Mouse (Mus musculus): ENCODE data around the gene Kcnq1. TPM values are rescaled to one million over a fixed set of nuclear protein-coding genes. Genes with fewer than 3 reads are reported as not detected.

Kcnq1 gene
- polyA plus RNA-seq, 1 experiment from 2014 or later = 0.73 TPM

DNA sequence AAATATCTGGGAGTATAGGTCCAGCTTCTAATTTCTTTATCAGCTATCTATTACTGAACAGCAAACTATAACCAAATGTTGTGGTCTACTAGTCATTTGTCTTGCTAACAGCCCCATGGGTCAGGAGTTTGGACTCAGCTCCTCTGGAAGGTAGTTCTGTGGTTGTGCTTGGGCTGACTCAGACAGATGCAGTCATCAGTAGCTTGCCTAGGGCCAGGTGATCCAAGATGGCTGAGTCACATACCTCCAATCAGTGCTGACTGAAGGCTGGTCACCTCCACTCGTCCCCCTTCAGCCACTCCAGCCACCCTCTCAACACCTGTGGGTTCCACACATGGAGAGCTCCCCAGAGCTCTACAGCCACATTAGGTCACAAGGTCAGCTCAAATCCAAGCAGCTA lies 250.9 kb downstream of the Kcnq1 start:
- WGBS = 73% methylated on average over 1 of the region's 1 CpGs
- no peak overlapping the region for H3K4me3 ChIP-seq
- no peak for ATAC-seq (ENCODE audit: insufficient number of reproducible peaks, insufficient read depth, low FRiP score, low TSS enrichment)
- no peak overlapping the region for H3K27ac ChIP-seq
- H3K27me3 ChIP-seq = no peaks in the 10 kb centered on the region
- H3K36me3 ChIP-seq = no peaks in the 10 kb centered on the region
- no peaks in the 10 kb centered on the region for H3K4me1 ChIP-seq
- no peak overlapping the region for H3K9ac ChIP-seq
- H3K9me3 ChIP-seq = no peaks in the 10 kb centered on the region
- H3K4me2 ChIP-seq (replicated peaks) = no peak overlapping the region

DNA sequence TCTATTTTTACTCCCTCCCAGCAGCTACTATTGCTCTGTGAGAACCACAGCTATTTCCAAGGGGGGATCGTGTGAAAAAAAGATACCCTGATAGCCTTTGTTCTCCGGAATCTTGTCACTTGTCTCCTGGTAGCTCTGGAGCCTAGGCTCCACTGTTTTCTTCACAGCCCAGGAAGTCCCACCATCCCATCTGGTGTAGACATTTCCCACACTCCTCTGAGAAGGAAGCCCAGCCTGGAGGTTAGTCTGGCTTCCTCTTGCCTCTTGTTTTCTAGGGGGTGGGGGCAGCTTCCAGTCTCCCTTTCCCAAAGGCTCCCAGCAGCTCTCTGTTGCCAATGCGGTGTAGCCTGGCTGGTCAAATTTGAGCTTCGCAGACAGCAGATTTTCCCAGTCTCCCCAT lies 251.7 kb downstream of the Kcnq1 start:
- Histone ChIP-seq H3K4me1 (no peaks in the 10 kb centered on the region), H3K36me3 (no peaks in the 10 kb centered on the region), H3K9me3 (no peaks in the 10 kb centered on the region), H3K27me3 (no peaks in the 10 kb centered on the region), H3K27ac (no peak overlapping the region), H3K4me3 (no peak overlapping the region), H3K4me2 (replicated peaks) (no peak overlapping the region), H3K9ac (no peak overlapping the region)
- ATAC-seq (ENCODE audit: insufficient number of reproducible peaks, insufficient read depth, low FRiP score, low TSS enrichment) = no peak
- 78% methylated on average over 4 of the region's 4 CpGs for WGBS

DNA sequence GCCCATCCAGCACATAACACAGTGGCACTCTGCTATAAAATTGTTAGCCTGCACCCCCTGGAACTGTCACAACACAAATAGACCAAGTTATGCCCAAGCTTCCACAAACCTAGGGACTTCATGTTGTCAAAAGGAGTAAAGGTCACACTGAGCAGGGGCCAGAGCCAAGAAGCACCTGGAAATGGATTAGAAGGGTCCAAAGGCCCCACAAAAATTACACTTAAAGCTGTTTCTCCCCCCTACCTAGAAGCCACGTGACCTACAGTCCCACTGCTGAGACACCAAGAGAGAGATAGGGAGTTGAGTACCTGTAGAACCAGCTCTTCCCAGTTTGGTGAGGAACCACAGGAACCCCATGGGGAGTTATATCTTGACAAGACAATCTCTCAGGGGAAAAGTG lies 253.6 kb downstream of the Kcnq1 start:
- Histone ChIP-seq H3K27ac (no peak overlapping the region), H3K4me3 (no peak overlapping the region), H3K4me2 (replicated peaks) (no peak overlapping the region), H3K27me3 (no peaks in the 10 kb centered on the region), H3K9ac (no peak overlapping the region), H3K9me3 (no peaks in the 10 kb centered on the region), H3K4me1 (no peaks in the 10 kb centered on the region), H3K36me3 (no peaks in the 10 kb centered on the region)
- WGBS = 64% methylated on average over 1 of the region's 1 CpGs
- ATAC-seq (ENCODE audit: insufficient number of reproducible peaks, insufficient read depth, low FRiP score, low TSS enrichment) = no peak

DNA sequence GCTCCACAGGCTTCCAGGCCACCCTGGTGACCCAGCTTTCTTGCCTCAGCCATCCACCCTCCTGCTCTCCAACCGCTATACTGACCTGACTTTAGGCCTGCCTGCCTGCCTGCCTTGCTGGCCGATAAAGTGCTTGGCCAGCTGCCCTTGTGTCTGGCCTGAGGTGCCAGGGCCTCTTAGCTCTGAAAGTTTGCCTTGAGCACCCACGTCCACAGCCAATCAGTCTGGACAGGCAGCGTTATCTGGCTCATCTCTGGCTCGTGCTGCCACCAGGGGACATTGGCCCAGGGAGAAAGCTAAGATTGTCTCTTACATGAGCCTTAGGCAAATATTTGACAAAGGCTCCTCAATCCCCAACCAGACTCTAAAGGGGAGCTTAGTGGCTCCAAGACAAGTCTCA lies 254.6 kb downstream of the Kcnq1 start:
- no peaks in the 10 kb centered on the region for H3K4me1 ChIP-seq
- no peaks in the 10 kb centered on the region for H3K36me3 ChIP-seq
- H3K9me3 ChIP-seq = no peaks in the 10 kb centered on the region
- H3K9ac ChIP-seq = no peak overlapping the region
- H3K27me3 ChIP-seq = no peaks in the 10 kb centered on the region
- no peak overlapping the region for H3K27ac ChIP-seq
- H3K4me2 ChIP-seq (replicated peaks) = no peak overlapping the region
- no peak overlapping the region for H3K4me3 ChIP-seq
- no peak for ATAC-seq (ENCODE audit: insufficient number of reproducible peaks, insufficient read depth, low FRiP score, low TSS enrichment)
- WGBS = 64% methylated on average over 5 of the region's 5 CpGs

DNA sequence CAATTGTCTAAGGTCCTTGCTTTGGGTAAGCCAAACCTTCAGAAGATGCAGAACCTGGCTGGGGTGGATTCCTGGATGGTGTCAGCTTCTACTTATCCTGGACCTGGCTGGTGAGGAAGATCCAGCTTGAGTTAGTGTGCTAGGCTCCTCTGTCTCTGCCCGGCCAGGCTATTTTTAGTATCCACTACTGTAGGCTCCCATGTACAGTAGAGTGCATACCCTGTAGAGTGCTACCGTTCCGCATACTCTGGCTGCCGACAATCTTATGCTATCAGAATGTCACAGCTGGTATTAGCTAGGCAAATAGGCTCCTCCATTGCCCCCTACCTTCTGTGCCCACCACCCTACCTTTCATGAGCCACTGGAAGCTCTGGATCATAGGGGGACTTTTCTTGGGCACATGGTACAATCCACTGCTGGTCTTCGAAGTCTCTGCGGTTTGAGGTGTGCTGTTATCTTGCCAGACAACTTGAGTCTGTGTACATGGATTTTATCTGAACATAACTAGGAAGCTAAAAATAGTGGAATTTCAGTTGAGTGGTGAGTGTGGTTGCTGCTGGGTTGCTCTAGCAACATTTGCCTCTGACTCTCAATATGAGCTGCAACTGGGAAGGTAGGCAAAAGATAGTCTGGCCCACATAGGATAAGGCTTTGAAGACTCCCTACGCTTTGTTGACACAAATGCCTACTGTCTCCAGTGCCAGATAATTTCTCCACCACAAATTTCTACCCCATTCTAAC lies 258.1 kb downstream of the Kcnq1 start:
- 95% methylated on average over 7 of the region's 7 CpGs for WGBS
- no peaks in the 10 kb centered on the region for H3K36me3 ChIP-seq

DNA sequence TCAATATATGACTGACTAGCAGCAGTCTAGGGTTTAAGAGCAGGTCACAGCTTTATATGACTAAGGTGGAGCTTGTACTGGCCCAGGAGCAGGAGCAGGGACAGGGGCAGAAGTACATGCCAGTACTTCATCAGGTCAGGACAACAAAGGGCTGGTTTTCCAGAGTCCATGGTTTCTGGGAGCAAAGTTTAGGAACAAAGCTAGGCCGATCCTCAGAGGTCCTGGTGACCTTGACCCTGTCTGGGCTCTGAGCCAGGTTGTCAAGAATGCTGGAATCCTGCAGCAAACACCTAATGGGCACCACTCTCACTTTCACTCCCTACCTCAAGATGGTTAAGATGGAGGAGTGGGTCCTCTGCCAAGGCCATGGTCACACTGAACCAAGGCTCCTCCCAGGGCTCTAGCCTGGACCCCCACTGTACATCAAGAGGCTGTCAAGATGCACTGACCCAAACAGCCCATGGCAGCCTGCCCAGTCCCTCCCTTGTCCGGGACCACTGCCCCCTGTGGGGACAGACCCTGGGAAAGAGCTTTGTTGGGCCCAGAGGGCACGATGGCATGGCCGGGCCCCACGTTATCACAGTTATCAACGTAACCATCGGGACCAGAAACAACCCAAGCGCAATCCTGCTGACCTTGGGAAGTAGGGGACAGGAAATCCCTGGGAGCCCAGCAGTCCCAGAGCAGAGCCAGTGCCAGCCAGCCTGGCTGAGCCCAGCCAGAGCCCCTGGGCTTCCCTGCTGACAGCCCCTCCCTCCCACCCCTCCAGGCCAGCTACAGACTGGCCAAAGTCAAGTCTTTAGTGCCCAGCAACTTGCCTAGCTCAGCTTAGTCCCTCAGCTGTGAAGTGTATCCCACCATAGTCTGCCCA lies 259.0 kb downstream of the Kcnq1 start:
- Histone ChIP-seq H3K9me3 (no peaks in the 10 kb centered on the region), H3K4me1 (peaks cover 5% of the 10 kb centered on the region; the same call in 1 of the 2 replicates), H3K27ac (no peak overlapping the region), H3K4me3 (no peak overlapping the region), H3K27me3 (no peaks in the 10 kb centered on the region), H3K9ac (no peak overlapping the region), H3K36me3 (no peaks in the 10 kb centered on the region), H3K4me2 (replicated peaks) (no peak overlapping the region)
- no peak for ATAC-seq (ENCODE audit: insufficient number of reproducible peaks, insufficient read depth, low FRiP score, low TSS enrichment)
- WGBS = 82% methylated on average over 8 of the region's 8 CpGs

More for the DNA sequence above, 258.1 kb downstream of the Kcnq1 start:
- Histone ChIP-seq H3K4me3 (no peak overlapping the region), H3K4me1 (peaks cover 5% of the 10 kb centered on the region; the same call in 1 of the 2 replicates), H3K9ac (no peak overlapping the region), H3K27ac (no peak overlapping the region), H3K27me3 (no peaks in the 10 kb centered on the region), H3K4me2 (replicated peaks) (no peak overlapping the region), H3K9me3 (no peaks in the 10 kb centered on the region)
- ATAC-seq (ENCODE audit: insufficient number of reproducible peaks, insufficient read depth, low FRiP score, low TSS enrichment) = no peak

DNA sequence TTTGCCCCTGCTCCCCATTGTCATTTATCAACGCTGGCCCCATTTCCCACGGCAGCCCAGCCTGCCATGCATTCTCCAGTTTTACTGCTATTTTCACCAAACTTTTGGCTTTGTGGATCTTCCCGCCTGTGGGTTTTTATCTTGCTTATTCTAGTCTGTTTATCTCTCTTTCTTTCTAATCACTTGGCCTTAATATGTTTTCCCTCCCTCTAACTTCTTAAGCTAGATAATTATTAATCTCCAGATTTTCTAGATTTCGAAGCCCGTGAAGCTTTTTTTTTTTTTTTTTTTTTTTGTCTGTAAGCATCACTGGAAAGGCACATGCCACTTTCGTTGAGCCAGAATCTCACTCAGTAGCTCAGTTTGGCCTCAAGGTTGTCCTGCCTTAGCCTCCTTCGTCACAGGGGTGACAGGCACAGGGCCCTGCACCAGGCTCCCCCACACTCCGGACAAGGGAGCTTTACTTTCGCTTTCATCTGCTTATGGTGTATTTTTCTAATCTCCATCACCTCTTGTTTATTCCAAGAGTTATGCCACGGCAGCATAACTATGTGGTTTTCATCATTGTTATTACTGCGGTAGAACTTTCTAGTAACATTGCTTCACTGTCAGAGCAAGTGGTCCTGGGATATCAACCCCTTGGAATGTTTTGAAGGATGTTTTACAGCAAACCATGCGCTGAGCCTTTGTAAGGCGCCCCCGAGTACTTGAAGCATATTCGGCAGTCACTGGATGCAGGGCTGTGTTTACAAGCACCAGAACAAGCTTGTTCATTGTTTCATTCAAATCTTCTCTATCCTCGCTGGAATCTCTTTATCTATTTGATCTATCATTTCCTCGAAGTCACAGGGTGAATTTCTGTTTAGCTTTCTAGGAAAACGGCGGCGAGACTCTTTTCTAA lies 261.5 kb downstream of the Kcnq1 start:
- no peak overlapping the region for H3K4me3 ChIP-seq
- H3K36me3 ChIP-seq = no peaks in the 10 kb centered on the region
- no peak overlapping the region for H3K4me2 ChIP-seq (replicated peaks)
- H3K27ac ChIP-seq = no peak overlapping the region; the same call in 1 of the 2 replicates
- no peaks in the 10 kb centered on the region for H3K27me3 ChIP-seq
- no peak overlapping the region for H3K9ac ChIP-seq
- peaks cover 15% of the 10 kb centered on the region; the same call in 1 of the 2 replicates for H3K4me1 ChIP-seq
- no peaks in the 10 kb centered on the region for H3K9me3 ChIP-seq
- 66% methylated on average over 20 of the region's 20 CpGs for WGBS
- ATAC-seq (ENCODE audit: insufficient number of reproducible peaks, insufficient read depth, low FRiP score, low TSS enrichment) = no peak

DNA sequence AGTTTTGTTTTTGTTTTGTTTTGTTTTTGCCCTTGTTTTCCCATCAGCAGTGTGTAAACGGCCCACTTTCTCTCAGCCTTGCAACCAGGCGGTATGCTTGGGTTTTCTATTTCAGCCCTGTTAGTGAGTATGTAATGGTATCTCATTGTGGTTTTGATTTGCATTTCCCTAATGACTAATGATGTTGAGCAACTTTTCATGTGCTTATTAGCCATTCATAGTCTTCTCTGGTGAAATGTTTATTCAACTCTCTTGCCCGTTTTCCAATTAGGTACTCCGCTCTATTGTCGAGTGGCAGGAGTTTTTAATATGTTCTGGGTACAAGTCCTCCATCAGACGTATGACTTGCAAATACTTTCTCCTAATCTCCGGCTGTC lies 262.1 kb downstream of the Kcnq1 start:
- no peak overlapping the region for H3K4me3 ChIP-seq
- H3K9ac ChIP-seq = no peak overlapping the region
- no peaks in the 10 kb centered on the region for H3K36me3 ChIP-seq
- H3K9me3 ChIP-seq = no peaks in the 10 kb centered on the region
- WGBS = 50% methylated on average over 7 of the region's 7 CpGs
- H3K4me1 ChIP-seq = peaks cover 16% of the 10 kb centered on the region; the same call in 1 of the 2 replicates
- no peak for ATAC-seq (ENCODE audit: insufficient number of reproducible peaks, insufficient read depth, low FRiP score, low TSS enrichment)
- no peak overlapping the region for H3K27ac ChIP-seq
- H3K27me3 ChIP-seq = no peaks in the 10 kb centered on the region
- H3K4me2 ChIP-seq (replicated peaks) = no peak overlapping the region

DNA sequence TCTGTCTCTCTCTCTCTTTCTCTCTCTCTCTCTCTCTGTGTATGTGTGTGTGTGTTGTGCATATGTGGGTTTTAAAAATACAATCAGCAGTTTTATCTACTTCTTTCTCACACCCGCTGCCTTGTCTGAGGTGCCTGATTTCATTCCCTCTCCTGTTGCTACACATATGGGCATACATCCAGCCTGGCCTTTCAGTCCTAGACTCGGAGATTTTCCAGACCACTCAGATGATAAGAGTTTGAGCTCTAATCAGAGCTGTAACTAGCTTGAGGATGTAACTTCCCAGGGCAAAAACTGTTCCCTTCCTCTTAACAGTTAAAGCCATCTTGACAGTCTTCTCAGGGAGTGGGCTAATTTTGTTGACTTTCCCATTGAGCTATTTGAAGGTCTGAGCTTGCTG lies 265.2 kb downstream of the Kcnq1 start:
- 72% methylated on average over 2 of the region's 2 CpGs for WGBS
- H3K9me3 ChIP-seq = no peaks in the 10 kb centered on the region
- H3K27ac ChIP-seq = no peak overlapping the region
- H3K36me3 ChIP-seq = no peaks in the 10 kb centered on the region
- ATAC-seq (ENCODE audit: insufficient number of reproducible peaks, insufficient read depth, low FRiP score, low TSS enrichment) = no peak
- H3K4me3 ChIP-seq = no peak overlapping the region
- no peak overlapping the region for H3K4me2 ChIP-seq (replicated peaks)
- H3K9ac ChIP-seq = no peak overlapping the region
- peaks cover 26% of the 10 kb centered on the region for H3K4me1 ChIP-seq
- no peaks in the 10 kb centered on the region for H3K27me3 ChIP-seq

DNA sequence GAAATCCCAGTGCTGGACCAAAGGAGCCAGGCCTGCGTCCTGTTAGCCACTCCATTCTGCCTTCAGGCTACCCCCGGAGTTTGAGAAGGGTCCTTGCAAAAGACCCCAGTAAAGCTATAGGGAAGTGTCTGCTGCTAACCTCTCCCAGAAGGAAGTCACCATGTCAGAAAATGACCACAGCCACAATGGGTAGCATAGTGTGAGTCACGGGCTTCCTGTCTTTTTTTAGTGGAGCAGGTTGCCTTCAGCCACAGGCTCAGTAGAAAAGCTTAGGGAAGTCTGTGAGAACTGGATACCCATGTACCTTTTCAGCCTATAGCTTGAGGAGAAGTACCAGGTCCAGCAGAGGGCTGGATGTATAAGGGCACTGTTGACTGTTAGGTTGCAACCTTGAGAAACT lies 267.1 kb downstream of the Kcnq1 start:
- H3K27ac ChIP-seq = no peak overlapping the region
- no peak overlapping the region for H3K4me2 ChIP-seq (replicated peaks)
- no peak overlapping the region for H3K9ac ChIP-seq
- no peaks in the 10 kb centered on the region for H3K27me3 ChIP-seq
- 68% methylated on average over 3 of the region's 3 CpGs for WGBS
- no peaks in the 10 kb centered on the region for H3K36me3 ChIP-seq
- no peaks in the 10 kb centered on the region for H3K9me3 ChIP-seq
- peaks cover 21% of the 10 kb centered on the region for H3K4me1 ChIP-seq
- H3K4me3 ChIP-seq = no peak overlapping the region
- no peak for ATAC-seq (ENCODE audit: insufficient number of reproducible peaks, insufficient read depth, low FRiP score, low TSS enrichment)

DNA sequence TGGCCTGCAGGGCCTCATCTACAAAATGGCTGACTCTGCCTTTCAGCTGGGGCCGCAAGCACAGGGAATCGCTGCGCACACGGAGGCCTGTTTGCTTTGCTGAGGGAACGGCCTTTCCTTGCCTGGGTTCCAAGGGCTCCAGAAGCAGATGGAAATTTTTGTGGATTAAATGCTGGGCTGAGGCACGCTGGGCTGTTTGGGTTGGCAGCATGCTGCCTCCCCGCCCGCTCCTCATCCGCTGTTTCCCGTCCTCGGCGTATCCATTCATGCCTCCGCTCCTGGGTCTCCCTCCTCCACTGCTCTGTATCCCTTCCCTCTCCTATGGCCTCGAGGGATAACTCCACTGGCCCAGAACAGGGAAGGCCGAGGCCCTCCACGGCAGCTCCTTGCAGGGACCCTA lies 269.8 kb downstream of the Kcnq1 start:
- Histone ChIP-seq H3K9ac (no peak overlapping the region), H3K4me1 (peaks cover 29% of the 10 kb centered on the region), H3K36me3 (no peaks in the 10 kb centered on the region), H3K27ac (no peak overlapping the region), H3K4me2 (replicated peaks) (no peak overlapping the region), H3K9me3 (no peaks in the 10 kb centered on the region), H3K27me3 (no peaks in the 10 kb centered on the region), H3K4me3 (no peak overlapping the region)
- 77% methylated on average over 16 of the region's 16 CpGs for WGBS
- ATAC-seq (ENCODE audit: insufficient number of reproducible peaks, insufficient read depth, low FRiP score, low TSS enrichment) = no peak

Measured in embryonic facial prominence, embryonic 12.5 days (tissue).